Mouse (Mus musculus) 3134 (cell line): Measurements from ENCODE around the gene Cpn1.

ENCODE experiments used
- DNase-seq: peaks from one replicate; pipeline ENCODE4 v3.0.0-alpha.2; 2011; ENCODE audit warnings: low spot score; ENCODE audit not compliant: insufficient read length; ENCODE audit errors: extremely low read depth

Cpn1 gene

DNA sequence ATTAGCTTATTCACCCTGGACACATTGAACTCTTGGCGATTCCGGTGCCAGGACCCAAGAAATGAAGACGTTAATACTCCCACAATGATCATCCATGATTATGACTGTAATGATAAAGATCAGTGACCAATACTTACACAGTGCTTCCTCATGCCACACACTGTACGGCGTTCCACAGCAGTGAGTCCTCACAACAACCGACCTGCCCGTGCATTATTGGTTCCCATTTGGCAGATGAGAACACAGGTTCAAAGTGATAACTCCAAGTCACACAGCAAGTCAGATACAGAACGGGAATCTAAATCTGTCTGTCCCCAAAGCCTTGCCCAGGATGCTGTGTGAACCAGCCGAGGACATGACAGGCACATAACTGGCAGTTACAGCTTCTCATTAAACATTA, 71.4 kb downstream of the Cpn1 start:
- DNase-seq = peak; percentile 58

DNA sequence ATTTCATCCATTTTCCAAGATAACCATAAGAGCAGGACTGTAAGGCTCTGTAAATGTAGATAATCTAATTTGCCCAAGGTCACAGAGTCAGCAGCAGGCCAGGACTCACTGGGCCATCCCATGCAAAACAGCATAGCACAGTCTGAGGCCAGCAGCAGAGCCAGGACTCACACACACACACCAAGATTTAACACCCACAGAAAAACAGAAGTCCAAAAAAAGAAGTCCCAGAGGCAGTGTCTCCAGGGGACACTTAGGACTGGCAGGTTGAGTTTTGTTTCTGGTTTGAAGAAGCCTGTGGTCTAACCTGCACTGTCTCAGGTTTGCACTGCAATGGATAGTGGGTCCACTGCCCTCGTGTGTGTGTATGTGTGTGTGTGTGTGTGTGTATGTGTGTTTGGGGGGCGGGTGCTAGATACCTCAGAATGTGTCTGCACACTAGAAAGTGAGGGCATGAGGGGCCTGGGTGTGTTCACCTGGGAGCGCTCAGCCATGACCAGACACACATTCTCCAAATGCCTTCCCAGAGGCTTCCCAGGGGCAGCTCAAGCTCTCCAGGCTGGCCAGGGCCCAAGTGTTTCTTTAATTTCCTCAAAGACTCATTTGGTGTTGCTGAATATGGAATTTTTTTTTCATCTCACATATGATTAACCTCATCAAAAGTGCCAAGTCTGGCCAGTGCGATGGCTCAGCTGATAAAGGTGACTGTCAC, 73.4 kb downstream of the Cpn1 start:
- no peak for DNase-seq

- DNase-seq = no peak
These were observed 79.9 kb downstream of the Cpn1 start for GRCm38 (mm10) chr19:43906492-43906891.
